Mouse (Mus musculus) testis, adult 2 months (tissue): ENCODE measurements around the gene Ppp1r12a.

Source experiments
- CTCF ChIP-seq: fragments of 200-500 bp; IDR thresholded peaks from 2 replicates; pipeline ENCODE4 v1.5.1; 2012; ENCODE audit warnings: low read depth, mild to moderate bottlenecking, inconsistent platforms, low read length, moderate library complexity; ENCODE audit not compliant: control insufficient read depth, insufficient read depth, insufficient replicate concordance
- POLR2A ChIP-seq: fragments of 200-500 bp; IDR thresholded peaks from 2 replicates; pipeline ENCODE4 v1.6.1; 2012; ENCODE audit warnings: low read depth, mild to moderate bottlenecking, inconsistent platforms, low read length, moderate library complexity; ENCODE audit not compliant: control insufficient read depth

DNA sequence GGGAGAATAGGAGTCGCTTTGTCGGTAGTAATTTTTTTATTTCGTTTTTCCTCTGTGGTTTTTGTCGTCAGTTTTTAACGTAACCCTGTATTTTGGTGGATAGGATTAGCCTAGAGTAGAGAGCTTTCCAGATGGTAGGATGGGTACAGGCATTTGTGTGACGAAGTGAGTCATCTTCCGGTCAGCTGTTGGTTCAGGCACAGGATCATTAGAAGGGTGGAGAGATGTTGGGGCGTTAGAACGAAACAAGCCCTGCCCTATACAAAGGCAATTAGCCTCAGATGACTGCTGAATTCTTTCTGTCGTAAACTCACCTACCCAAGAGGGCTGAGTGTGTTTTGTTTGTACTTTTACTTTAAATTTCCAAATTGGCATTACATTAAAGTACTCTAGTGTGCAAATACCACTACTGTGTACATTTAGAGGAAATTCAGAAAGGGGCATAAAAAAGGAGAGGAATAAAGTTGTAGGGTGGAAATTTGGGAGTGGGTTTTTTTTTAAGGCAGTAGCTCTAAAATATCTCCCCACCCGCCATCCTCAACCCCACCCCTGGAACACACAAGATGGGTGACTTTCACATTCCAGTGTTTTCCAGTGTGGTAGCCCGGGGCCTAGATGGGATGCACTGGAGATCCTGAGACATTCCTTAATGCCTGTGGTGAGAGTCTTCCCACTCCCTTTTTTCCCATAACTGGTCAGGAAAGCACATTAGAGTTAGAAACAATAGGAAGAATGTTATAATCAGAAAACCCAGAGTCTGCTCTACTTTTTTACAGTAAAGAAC is 129.9 kb downstream of the Ppp1r12a start:
- TF ChIP-seq CTCF = no peak
- no peak for TF ChIP-seq POLR2A
